Mouse (Mus musculus): ENCODE data around the gene Selplg. TPM values are rescaled to one million over a fixed set of nuclear protein-coding genes. Genes with fewer than 3 reads are reported as not detected.
A peak's percentile ranks its signal among the peaks of the same experiment; 100 is the strongest.
"Not testable (repeated sequence)": the region's sequence is repeated elsewhere in the genome, so short reads cannot be mapped to it uniquely, and the experiment has no call there.

Gene Selplg
- total RNA-seq, 2 experiments from 2014 or later: 0.89 to 1.3 TPM

GRCm38 (mm10) chr5:113791197-113792095 is 41.0 kb downstream of the Selplg start:
- no peak overlapping the region for H3K4me3 ChIP-seq
- intact Hi-C loops (cut with DNase I): no loop called here
- no peak for TF ChIP-seq CTCF (IDR thresholded peaks at IDR 0.05)
- no peak for DNase-seq
- no peak overlapping the region for H3K27ac ChIP-seq

DNA sequence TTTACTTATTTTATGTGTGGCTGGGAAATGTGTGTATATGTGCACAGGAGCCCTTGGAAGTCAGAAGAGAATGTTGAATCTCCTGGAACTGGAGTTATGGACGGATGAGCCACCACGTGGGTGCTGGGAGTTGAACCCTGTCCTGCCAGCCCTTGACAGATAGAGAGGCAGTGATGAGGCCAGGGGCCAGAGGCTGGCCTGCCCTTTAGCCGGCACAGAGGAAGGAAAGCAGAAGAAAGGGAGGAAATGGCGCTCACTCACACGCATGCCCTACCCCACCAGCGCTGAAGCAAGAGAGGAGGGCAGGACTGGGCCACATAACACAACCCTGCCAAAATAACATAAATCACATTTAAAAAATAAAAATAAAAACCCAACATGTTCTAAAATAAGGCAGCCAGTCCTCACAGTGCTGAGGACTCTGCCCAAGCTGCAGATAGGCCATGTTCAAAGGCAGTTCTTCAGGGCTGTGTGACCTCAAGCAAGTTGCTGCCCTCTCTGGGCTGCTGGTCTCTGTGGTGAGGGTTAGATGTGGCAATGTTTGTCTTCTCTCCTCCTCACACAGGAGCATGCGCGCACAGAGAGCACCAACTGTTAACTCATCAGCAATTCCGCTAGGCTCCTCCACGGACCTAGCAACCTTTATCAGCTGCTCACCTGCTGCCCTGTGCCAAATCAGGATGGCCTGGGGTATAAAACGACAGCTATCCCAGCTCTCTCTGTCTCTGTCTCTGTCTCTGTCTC is 41.8 kb downstream of the Selplg start:
- no peak overlapping the region for H3K4me3 ChIP-seq
- DNase-seq: no peak
- no peak for TF ChIP-seq CTCF (IDR thresholded peaks at IDR 0.05)
- intact Hi-C loops (cut with DNase I): no loop called here
- no peak overlapping the region for H3K27ac ChIP-seq

- peak; percentile 67 for DNase-seq
- intact Hi-C loops (cut with DNase I): no loop called here
- no peak overlapping the region for H3K27ac ChIP-seq
- H3K4me3 ChIP-seq: no peak overlapping the region
- TF ChIP-seq CTCF (IDR thresholded peaks at IDR 0.05): no peak
These were observed 43.2 kb downstream of the Selplg start for GRCm38 (mm10) chr5:113789075-113789788.

- TF ChIP-seq CTCF (IDR thresholded peaks at IDR 0.05): no peak
- Histone ChIP-seq H3K27ac (no peak overlapping the region), H3K4me3 (no peak overlapping the region)
- DNase-seq: no peak
- intact Hi-C loops (cut with DNase I): no loop called here
These were observed 43.8 kb downstream of the Selplg start for GRCm38 (mm10) chr5:113788645-113789044.

GRCm38 (mm10) chr5:113786985-113787384 is 45.5 kb downstream of the Selplg start:
- DNase-seq: no peak
- intact Hi-C loops (cut with DNase I): no loop called here
- no peak overlapping the region for H3K27ac ChIP-seq
- TF ChIP-seq CTCF (IDR thresholded peaks at IDR 0.05): no peak
- H3K4me3 ChIP-seq: no peak overlapping the region

DNA sequence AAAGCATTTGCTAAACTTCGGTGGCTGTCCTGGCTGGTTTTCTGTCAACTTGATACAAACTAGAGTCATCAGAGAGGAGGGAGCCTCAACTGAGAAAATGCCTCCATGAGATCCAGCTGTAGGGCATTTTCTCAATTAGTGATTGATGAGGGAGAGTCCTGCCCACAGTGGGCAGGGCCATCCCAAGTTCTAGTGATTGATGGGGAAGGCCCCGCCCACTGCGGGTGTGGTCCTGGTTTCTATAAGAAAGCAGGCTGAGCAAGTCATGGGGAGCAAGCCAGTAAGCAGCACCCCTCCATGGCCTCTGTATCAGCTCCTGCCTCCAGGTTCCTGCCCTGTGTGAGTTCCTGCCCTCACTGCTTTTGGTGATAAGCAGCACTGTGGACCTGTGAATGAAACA is 48.3 kb downstream of the Selplg start:
- DNase-seq; intact Hi-C loops (cut with DNase I): not testable (repeated sequence)
- peak overlapping the region; percentile 48 for H3K4me3 ChIP-seq
- peak overlapping the region; percentile 75 for H3K27ac ChIP-seq

DNA sequence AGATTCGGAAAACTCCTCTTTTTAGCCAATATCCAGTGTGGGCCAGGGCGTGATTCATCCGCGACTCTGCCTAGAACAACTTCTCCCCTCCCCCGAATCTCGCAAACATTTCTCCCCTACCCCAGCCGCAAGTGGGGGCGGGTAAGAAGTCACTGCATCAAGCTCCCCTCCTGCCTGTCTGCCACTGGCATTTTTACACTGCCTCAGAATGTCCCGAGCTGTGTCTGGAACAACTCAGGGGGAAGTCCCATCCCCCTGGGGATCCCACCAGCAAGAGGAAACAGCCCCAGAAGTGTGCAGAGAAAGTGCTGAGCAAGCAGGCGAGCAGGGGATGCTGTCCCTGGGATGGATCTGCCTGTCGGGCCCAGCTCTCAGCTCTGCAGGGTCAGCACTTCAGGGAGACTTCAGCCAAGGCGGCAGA is 48.9 kb downstream of the Selplg start:
- no peak for TF ChIP-seq CTCF (IDR thresholded peaks at IDR 0.05)
- H3K4me3 ChIP-seq: peak overlapping the region; percentile 48
- intact Hi-C loops (cut with DNase I): no loop called here
- DNase-seq: peak; percentile 64
- H3K27ac ChIP-seq: peak overlapping the region; percentile 75

DNA sequence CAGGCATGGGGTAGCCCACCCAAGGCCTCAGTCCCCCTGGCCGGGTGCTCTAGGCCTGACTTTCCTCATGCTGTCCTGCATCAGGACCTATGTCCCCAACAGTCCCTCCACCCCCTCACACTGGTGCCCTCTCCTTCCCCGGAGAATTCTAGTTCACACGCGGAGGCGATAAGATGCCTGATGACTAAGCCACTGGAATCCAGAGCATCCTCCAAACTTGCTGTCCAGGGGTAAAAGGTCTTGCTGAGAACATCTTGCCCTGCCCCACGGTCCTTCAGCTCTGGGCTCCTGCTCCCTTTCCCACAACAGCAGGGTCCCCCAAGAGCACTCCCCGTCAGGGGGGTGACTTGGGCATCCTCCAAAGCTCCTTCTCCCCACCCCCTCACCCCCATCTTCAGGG is 49.8 kb downstream of the Selplg start:
- Histone ChIP-seq H3K4me3 (no peak overlapping the region), H3K27ac (peak overlapping the region; percentile 75)
- peak; percentile 19 for DNase-seq
- TF ChIP-seq CTCF (IDR thresholded peaks at IDR 0.05): no peak
- intact Hi-C loops (cut with DNase I): no loop called here

DNA sequence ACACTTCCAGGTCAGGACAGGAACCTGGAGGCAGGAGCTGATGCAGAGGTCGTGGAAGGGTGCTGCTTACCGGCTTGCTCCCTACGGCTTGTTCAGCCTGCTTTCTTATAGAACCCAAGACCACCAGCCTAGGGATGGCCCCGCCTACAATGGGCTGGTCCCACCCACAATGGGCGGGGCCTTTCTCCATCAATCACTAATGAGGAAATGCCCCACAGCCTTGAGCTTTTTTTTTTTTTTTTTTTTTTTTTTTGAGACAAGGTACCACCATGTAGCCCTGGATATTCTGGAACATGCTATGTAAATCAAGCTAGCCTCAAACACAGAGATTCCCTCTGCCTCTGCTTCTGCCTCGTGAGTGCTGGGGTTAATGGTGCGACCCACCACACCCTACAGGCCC is 50.6 kb downstream of the Selplg start:
- H3K4me3 ChIP-seq: no peak overlapping the region
- DNase-seq: no peak
- no peak for TF ChIP-seq CTCF (IDR thresholded peaks at IDR 0.05)
- H3K27ac ChIP-seq: no peak overlapping the region
- intact Hi-C loops (cut with DNase I): no loop called here

DNA sequence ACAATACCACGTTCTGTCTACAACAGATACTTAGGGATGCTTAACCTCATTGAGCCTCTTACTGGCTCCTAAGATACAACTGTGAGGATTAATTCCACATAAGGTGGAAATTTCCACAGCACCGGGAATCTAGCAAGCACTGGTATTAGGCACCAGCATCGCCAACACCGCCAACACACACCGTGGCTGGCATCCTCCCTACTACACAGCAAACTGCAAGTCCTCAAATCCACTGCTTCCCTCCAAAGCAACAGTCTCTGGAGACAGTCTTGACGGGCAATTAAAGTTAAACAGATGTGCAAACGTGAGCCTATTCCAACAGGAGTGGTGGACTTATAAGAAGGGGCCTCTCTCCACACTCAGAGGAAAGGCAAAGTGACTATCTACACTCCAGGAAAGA is 51.2 kb downstream of the Selplg start:
- no peak for DNase-seq
- TF ChIP-seq CTCF (IDR thresholded peaks at IDR 0.05): no peak
- intact Hi-C loops (cut with DNase I): no loop called here
- Histone ChIP-seq H3K4me3 (no peak overlapping the region), H3K27ac (0 out of 2 replicates have a peak overlapping the region, but pooled peaks have one; percentile 3)

- Histone ChIP-seq H3K4me3 (no peak overlapping the region), H3K27ac (0 out of 2 replicates have a peak overlapping the region, but pooled peaks have one; percentile 3)
- no peak for TF ChIP-seq CTCF (IDR thresholded peaks at IDR 0.05)
- no peak for DNase-seq
- intact Hi-C loops (cut with DNase I): no loop called here
These were observed 51.7 kb downstream of the Selplg start for GRCm38 (mm10) chr5:113780763-113781162.

DNA sequence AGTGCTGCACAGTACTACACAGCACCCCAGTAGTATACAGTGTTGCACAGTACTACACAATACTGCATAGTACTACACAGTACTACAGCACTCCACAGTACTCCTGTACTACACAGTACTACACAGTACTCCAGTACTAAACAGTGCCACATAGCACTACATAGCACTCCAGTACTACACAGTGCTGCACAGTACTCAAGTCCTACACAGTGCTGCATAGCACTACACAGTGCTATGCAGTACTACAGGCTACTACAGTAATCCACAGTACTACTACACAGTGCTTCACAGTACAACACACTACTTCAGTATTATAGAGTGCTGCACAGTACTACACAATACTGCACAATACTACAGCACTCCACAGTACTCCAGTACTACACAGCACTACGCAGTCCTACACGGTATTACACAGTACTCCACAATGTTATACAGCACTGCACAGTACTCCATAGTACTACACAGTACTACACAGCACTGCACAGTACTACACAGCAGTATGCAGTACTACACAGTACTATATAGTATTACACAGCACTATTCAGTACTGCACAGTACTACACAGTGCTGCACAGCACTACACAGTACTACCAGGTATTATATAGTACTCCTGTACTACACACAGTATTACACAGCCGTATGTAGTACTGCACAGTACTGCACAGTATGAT is 52.2 kb downstream of the Selplg start:
- TF ChIP-seq CTCF (IDR thresholded peaks at IDR 0.05): no peak
- Histone ChIP-seq H3K27ac (no peak overlapping the region), H3K4me3 (no peak overlapping the region)
- intact Hi-C loops (cut with DNase I): no loop called here
- DNase-seq: no peak
